Mouse (Mus musculus): ENCODE data around the gene Slc39a5.

DNA sequence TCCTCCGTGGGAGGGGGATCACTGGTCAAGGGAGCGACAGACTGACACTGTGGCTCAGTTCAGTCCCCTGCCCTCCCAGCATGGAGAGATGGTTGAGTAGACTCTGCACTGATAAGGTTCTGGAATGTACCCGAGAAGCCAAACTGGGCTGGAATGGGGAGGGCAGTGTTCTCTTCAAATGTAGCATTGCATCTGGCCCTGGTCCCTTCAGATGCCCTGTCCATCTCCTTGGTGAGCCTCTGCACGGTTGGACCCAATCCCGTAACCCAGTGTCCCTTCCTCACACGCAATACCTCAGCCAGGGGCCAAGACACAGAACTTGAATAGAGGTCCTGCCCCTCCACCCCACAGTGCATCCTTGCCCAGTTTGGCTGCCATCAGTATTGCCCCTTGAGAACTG, 9.2 kb downstream of the Slc39a5 start:
- TF ChIP-seq CTCF (IDR thresholded peaks at IDR 0.05; ENCODE audit: extremely low read depth, insufficient read depth, insufficient read length, insufficient replicate concordance) (no peak), POLR2A (IDR thresholded peaks at IDR 0.05; ENCODE audit: low read depth, low read length) (no peak)

All from spleen, adult 2 months (tissue).